Mouse (Mus musculus): Measurements from ENCODE around the gene Dnah14. TPM values are rescaled to one million over a fixed set of nuclear protein-coding genes. Genes with fewer than 3 reads are reported as not detected.
"Not testable (repeated sequence)": the region's sequence is repeated elsewhere in the genome, so short reads cannot be mapped to it uniquely, and the experiment has no call there.

The Dnah14 gene
- total RNA-seq, 2 experiments from 2014 or later, result 0.09 to 3.0 TPM

GRCm38 (mm10) chr1:181771871-181772270, 195.5 kb downstream of the Dnah14 start:
- no peak for ATAC-seq (ENCODE audit: poor library complexity, severe bottlenecking)

- ATAC-seq (ENCODE audit: poor library complexity, severe bottlenecking), result no peak
Observed at GRCm38 (mm10) chr1:181776541-181776940, 200.2 kb downstream of the Dnah14 start.

GRCm38 (mm10) chr1:181782600-181782999, 206.2 kb downstream of the Dnah14 start:
- not testable (repeated sequence) for ATAC-seq (ENCODE audit: poor library complexity, severe bottlenecking)

- no peak for ATAC-seq (ENCODE audit: poor library complexity, severe bottlenecking)
Observed at GRCm38 (mm10) chr1:181789952-181790351, 213.6 kb downstream of the Dnah14 start.

- ATAC-seq (ENCODE audit: poor library complexity, severe bottlenecking), result no peak
Observed at GRCm38 (mm10) chr1:181793541-181793940, 217.2 kb downstream of the Dnah14 start.

- no peak for ATAC-seq (ENCODE audit: poor library complexity, severe bottlenecking)
Observed at GRCm38 (mm10) chr1:181799911-181800310, 223.6 kb downstream of the Dnah14 start.

GRCm38 (mm10) chr1:181800667-181801066, 224.3 kb downstream of the Dnah14 start:
- no peak for ATAC-seq (ENCODE audit: poor library complexity, severe bottlenecking)

GRCm38 (mm10) chr1:181811481-181812223, 235.3 kb downstream of the Dnah14 start:
- peak; percentile 20; the same call in 1 of the 2 replicates for ATAC-seq (ENCODE audit: poor library complexity, severe bottlenecking)

GRCm38 (mm10) chr1:181826716-181827115, 250.4 kb downstream of the Dnah14 start:
- ATAC-seq (ENCODE audit: poor library complexity, severe bottlenecking), result no peak

GRCm38 (mm10) chr1:181828365-181828764, 252.0 kb downstream of the Dnah14 start:
- peak; percentile 58 for ATAC-seq (ENCODE audit: poor library complexity, severe bottlenecking)

GRCm38 (mm10) chr1:181832720-181833119, 256.4 kb downstream of the Dnah14 start:
- ATAC-seq (ENCODE audit: poor library complexity, severe bottlenecking), result no peak

GRCm38 (mm10) chr1:181833143-181833542, 256.8 kb downstream of the Dnah14 start:
- no peak for ATAC-seq (ENCODE audit: poor library complexity, severe bottlenecking)

- no peak for ATAC-seq (ENCODE audit: poor library complexity, severe bottlenecking)
Observed at GRCm38 (mm10) chr1:181838111-181838510, 261.8 kb downstream of the Dnah14 start.

- peak; percentile 45 for ATAC-seq (ENCODE audit: poor library complexity, severe bottlenecking)
Observed at GRCm38 (mm10) chr1:181839746-181840366, 263.5 kb downstream of the Dnah14 start.

GRCm38 (mm10) chr1:181841396-181841795, 265.0 kb downstream of the Dnah14 start:
- no peak for ATAC-seq (ENCODE audit: poor library complexity, severe bottlenecking)

- peak; percentile 83 for ATAC-seq (ENCODE audit: poor library complexity, severe bottlenecking)
Observed at GRCm38 (mm10) chr1:181841864-181842672, 265.7 kb downstream of the Dnah14 start.

GRCm38 (mm10) chr1:181842781-181843180, 266.4 kb downstream of the Dnah14 start, which contains the start of gene Lbr:
Gene Lbr, minus strand, starts transcription at chr1:181843046.
- no peak for ATAC-seq (ENCODE audit: poor library complexity, severe bottlenecking)

- ATAC-seq (ENCODE audit: poor library complexity, severe bottlenecking), result no peak
Observed at GRCm38 (mm10) chr1:181844874-181845547, 268.7 kb downstream of the Dnah14 start.

GRCm38 (mm10) chr1:181845767-181846166, 269.4 kb downstream of the Dnah14 start:
- peak; percentile 53 for ATAC-seq (ENCODE audit: poor library complexity, severe bottlenecking)

- no peak for ATAC-seq (ENCODE audit: poor library complexity, severe bottlenecking)
Observed at GRCm38 (mm10) chr1:181847396-181847795, 271.0 kb downstream of the Dnah14 start.

- no peak for ATAC-seq (ENCODE audit: poor library complexity, severe bottlenecking)
Observed at GRCm38 (mm10) chr1:181848210-181848609, 271.9 kb downstream of the Dnah14 start.

Data from megakaryocyte, adult 5-6 weeks (primary cell).